Mouse (Mus musculus) heart, postnatal 10 days (tissue): ENCODE data around the gene Acyp2. TPM values are rescaled to one million over a fixed set of nuclear protein-coding genes. Genes with fewer than 3 reads are reported as not detected.

Source experiments
- DNase-seq, 2 experiments: peaks; one replicate each; pipeline ENCODE4 v3.0.0; 2021
- intact Hi-C: fragments of 180-260 bp; cut with DNase I; formaldehyde crosslinking; loops from one replicate; pipeline ENCODE4 v1.15.1; 2025
- total RNA-seq, 2 experiments: library from RNA; stranded (reverse); gene quantifications; 2 replicates each; pipeline ENCODE4 v1.2.3; 2021

Gene Acyp2
- total RNA-seq, 2 experiments from 2014 or later = 49.8 to 55.1 TPM

DNA sequence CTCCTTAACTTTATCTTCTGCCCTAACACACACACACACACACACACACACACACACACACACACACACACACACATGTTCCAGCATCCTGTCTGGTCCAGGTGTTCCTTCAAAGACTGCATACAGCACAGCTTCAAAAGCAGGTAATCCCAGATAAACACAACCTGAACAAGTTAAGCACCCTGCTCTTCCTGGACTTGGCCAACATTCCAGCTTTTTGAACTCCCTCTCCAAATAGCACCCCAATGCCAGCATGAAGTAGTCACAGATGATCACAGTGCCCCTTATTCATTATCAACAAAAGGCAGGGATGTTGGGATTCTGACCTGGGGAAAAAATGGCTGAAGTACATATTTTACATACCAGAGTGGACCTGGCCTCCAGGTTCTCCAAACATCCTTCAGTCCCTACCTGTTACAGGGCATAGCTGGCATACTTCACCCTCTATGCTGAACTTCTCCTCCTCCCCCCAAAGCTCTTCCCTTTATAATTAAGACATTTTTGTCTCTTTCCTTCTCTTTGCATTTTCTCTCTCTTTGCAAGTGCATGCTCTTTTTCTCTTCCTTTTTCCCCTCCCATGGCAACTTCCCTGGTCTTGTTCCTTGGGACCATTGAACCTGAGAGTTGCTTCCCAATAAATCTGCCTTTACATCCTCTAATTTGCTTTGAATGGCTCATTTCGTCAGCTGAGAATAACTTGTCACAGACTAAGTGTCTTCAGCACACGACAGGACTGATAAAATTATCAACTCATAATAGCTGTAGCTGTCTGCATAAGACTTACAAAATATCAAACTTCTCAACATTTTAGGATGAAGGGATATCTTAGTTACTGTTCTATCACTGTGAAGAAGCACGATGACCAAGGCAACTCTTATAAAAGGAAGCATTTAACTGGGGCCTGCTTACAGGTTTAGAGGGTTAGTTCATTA lies 41.5 kb downstream of the Acyp2 start:
- intact Hi-C loops = no loop called here
- no peak for DNase-seq

DNA sequence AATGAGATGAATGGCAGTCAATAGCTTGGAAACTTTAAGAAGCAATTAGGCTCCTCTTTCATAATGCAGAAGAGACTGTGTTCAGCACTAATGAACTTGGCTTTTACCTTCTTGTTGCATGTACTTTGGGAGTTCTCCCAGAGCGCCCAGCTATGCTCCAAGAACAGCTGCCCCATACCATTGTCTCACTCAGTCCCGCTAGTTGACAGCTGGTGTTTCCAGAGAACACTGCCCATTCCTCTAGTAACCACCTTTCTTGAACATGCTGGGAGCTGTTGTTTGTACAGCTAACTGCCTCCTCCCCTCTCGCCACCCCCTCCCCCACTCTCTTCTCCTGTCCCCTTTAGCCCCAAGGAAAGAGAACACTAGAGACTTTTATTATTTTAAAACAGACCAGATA lies 52.1 kb downstream of the Acyp2 start:
- no peak for DNase-seq
- intact Hi-C loops = no loop called here

DNA sequence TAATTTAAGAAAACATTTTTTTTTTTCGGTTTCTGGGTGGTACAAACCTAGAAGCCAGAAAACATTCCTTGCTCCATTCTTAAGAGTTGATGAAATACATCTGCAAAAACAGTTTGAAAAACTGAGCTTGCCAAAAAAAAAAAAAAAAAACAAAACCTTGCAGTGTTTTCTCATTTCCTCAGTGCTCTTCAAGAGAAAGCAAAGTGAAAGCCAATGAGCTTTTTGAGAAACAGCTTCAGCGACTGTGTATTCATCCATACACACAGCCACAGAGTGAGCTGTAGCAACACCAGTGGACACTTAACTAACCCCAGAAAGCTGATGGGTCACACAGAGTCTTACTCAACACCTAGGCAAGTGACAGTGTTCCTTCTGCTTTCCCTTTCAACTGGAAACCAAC lies 69.4 kb downstream of the Acyp2 start:
- peak; percentile 26 to 31 for DNase-seq
- intact Hi-C loops = no loop called here

GRCm38 (mm10) chr11:30578931-30579330 lies 70.5 kb downstream of the Acyp2 start:
- intact Hi-C loops = no loop called here
- DNase-seq = peak; percentile 8 to 11

GRCm38 (mm10) chr11:30572790-30573395 lies 76.5 kb downstream of the Acyp2 start:
- intact Hi-C loops = no loop called here
- DNase-seq = no peak

GRCm38 (mm10) chr11:30570568-30570967 lies 78.8 kb downstream of the Acyp2 start:
- DNase-seq = no peak
- intact Hi-C loops = no loop called here

GRCm38 (mm10) chr11:30560215-30560614 lies 89.2 kb downstream of the Acyp2 start:
- intact Hi-C loops = no loop called here
- no peak for DNase-seq

DNA sequence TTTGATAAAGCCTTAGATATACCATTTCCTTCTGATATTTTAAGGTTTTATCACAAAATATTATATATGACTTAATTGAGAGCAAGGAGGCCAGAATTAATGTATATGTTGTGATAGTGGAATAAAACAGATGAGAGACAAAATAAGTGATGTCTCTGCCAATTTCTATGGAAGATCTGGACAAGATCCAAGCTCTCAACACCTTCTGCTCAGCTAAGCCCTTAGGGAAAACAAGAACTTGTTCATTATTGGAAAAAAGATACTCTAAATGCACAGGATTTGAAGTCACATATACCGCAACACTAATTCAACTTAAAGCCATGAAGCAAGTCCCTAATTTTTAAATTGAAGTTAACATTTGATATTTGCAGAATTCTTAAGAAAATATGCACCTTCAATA lies 96.0 kb downstream of the Acyp2 start:
- DNase-seq = no peak
- intact Hi-C loops = no loop called here

DNA sequence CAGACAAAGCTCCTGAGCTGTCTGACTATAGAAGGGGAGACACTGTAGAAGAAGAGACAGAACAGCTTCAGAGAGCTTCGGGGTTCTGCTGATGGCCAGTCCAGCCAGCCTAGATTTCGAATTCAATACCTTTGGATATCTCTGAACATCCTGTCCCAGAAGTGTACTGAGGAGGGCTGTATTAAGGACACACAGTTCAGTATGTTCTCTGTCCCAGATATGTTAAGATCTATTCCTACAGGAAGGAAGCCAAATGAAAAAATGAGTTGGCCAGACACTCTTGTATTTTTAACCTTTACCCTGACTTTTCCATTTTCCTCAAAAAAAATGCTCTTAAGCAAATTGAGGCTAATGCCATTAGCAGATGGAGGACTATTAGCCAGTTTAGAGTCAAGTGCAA lies 132.3 kb downstream of the Acyp2 start:
- intact Hi-C loops = no loop called here
- peak; percentile 18 to 26 for DNase-seq

DNA sequence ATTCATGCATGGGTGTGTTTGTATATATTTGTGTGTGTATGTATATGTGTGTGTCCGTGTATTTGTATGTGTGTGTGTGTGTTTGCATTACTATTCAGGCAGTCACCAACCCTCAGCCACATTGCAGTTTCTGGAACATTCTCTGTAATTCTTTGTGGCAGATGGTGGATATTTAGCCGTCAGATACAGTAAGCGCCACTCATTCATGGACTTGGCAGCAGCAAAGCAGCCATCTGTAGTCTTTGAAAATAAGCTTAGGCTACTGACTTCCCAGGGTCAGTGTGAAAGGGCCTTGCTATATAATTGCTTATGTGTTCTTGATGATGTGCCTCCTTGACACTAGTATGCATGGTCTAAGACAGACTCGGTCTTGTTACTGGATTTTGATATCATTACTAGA lies 141.2 kb downstream of the Acyp2 start:
- intact Hi-C loops = no loop called here

DNA sequence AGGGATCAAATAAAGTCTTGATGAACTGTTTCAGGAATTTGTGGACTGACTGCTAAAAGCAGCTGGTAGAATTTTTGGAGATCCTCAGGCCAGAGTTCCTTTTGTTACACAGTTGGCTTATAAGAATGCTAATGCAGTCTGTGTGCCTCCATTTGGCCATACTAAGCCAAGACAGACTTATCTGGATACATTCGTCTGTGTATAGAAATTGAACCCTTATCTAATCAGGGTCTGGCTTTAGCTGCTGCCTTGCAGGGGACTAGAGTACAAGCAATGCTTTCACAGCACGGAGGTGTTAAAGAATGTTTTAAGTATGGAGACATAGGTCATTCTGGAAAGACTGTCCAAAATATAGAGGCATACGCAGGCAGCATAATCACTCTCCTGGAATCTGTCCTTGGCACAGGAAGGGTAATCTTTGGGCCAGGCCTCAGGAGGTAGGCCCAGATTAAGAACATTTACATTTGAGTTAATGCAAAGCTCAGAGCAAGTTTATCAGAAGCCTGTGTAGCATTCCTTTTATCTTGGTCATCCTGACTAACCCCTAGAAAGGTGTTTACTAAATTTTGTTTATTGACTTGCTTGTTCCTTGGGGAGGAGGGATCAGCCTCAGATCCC lies 150.5 kb downstream of the Acyp2 start:
- DNase-seq = no peak
- intact Hi-C loops = no loop called here

More for the DNA sequence above, 141.2 kb downstream of the Acyp2 start:
- no peak for DNase-seq

DNA sequence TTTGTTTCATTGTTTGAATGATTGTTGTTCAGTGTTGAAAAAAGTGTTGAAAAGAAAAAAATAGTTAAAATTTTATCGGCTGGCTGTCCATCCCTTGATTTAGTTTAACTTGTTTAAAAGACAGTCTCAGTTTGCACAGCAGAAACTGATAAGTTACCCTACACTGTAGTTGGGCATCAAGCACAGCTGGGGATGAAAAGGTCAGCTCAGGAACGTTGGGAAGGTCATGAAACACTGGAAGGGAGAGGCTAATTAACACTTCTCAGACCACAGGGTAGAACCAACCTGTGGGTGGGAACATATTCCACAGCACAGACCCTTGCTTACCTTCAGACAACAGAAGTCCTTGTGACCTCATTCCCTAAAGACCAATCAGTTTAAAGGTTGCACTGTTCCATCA lies 152.2 kb downstream of the Acyp2 start:
- DNase-seq = no peak
- intact Hi-C loops = no loop called here

- intact Hi-C loops = no loop called here
- no peak for DNase-seq
Measured at GRCm38 (mm10) chr11:30491515-30492260, 157.7 kb downstream of the Acyp2 start.

- intact Hi-C loops = no loop called here
- DNase-seq = no peak
Measured at GRCm38 (mm10) chr11:30488183-30488582, 161.2 kb downstream of the Acyp2 start.

- intact Hi-C loops = no loop called here
- peak; percentile 19 to 21 for DNase-seq
Measured at GRCm38 (mm10) chr11:30483286-30483685, 166.1 kb downstream of the Acyp2 start.

GRCm38 (mm10) chr11:30471751-30472593 lies 177.4 kb downstream of the Acyp2 start, which contains the start of gene 4930505A04Rik:
4930505A04Rik (minus strand) TSS chr11:30471827.
- intact Hi-C loops = no loop called here
- peak; percentile 93 for DNase-seq

- no peak for DNase-seq
- intact Hi-C loops = no loop called here
Measured at GRCm38 (mm10) chr11:30471187-30471586, 178.2 kb downstream of the Acyp2 start.
